ENCODE assay signal across 8 mouse cellular contexts in the genomic region with DNA sequence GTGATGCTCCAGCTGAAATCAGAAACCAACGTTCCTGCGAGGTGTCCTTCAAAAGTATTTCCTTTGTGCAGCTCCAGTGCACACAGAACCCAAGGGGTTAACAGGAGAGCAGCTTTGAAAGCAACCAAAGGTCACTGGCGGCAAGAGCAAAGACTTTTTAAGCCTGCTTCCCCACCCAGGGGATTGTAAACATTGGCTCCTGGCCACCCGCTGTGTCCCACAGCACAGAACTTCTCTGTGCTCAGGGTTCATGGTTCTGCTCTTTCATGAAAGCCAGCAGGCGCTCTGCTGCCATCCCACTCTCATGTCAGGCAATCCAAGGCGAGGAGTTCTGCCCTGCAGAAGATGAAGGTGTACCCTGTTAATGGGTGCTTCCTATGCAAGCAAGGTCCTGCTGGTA.
DNase-seq lines count a peak whose midpoint lies in the region; ATAC-seq and TF ChIP-seq lines count a peak whose summit lies in the region.
"Not testable (repeated sequence)": the region's sequence is repeated elsewhere in the genome, so short reads cannot be mapped to it uniquely, and the experiment has no call there.

No protein-coding gene starts in this region.

- 8% methylated on average over 6 of the region's 6 CpGs for WGBS in forebrain, postnatal 0 days
- 20% methylated on average over 6 of the region's 6 CpGs for WGBS in kidney, adult 2 months
- WGBS in liver, postnatal 0 days (ENCODE audit: insufficient replicate concordance): 44% methylated on average over 6 of the region's 6 CpGs
- WGBS in midbrain, embryonic 13.5 days: 0% methylated on average over 6 of the region's 6 CpGs
- WGBS in stomach, embryonic 14.5 days: 3% methylated on average over 6 of the region's 6 CpGs

- H3K9ac ChIP-seq in forebrain, postnatal 0 days; liver, postnatal 0 days (replicated peaks); midbrain, embryonic 13.5 days (replicated peaks); stomach, embryonic 14.5 days (replicated peaks; ENCODE audit: low read depth, low read length): not testable (repeated sequence)

- DNase-seq in WW6 (ENCODE audit: low read depth, low spot score): peak; percentile 43
- peak; percentile 52 for DNase-seq in embryo, embryonic 11 days
- peak; percentile 29 for DNase-seq in forebrain, postnatal 0 days
- DNase-seq in kidney, adult 2 months: peak; percentile 41
- DNase-seq in kidney, postnatal 36 days: peak; percentile 25 to 36
- peak; percentile 49 for DNase-seq in liver, postnatal 0 days

- H3K27ac ChIP-seq in forebrain, postnatal 0 days (ENCODE audit: low read depth, low read length); kidney, adult 2 months (ENCODE audit: insufficient read depth, low read depth, low read length); stomach, embryonic 14.5 days (ENCODE audit: low read length): not testable (repeated sequence)
- H3K27ac ChIP-seq in liver, postnatal 0 days (ENCODE audit: low read depth): 0 out of 2 replicates have a peak overlapping the region, but pooled peaks have one; percentile 40
- H3K27ac ChIP-seq in midbrain, embryonic 13.5 days: peak overlapping the region; percentile 58; the same call in 1 of the 2 replicates

- not testable (repeated sequence) for H3K36me3 ChIP-seq in forebrain, postnatal 0 days (ENCODE audit: insufficient read depth); kidney, adult 2 months (ENCODE audit: control insufficient read depth, insufficient read depth, low read length); liver, postnatal 0 days (replicated peaks; ENCODE audit: insufficient read depth, low read length); midbrain, embryonic 13.5 days; stomach, embryonic 14.5 days (ENCODE audit: control insufficient read depth, insufficient read depth, low read length)

- H3K4me1 ChIP-seq in forebrain, postnatal 0 days (ENCODE audit: insufficient read depth); kidney, adult 2 months (ENCODE audit: control insufficient read depth, insufficient read depth, low read length); liver, postnatal 0 days (ENCODE audit: insufficient read depth); stomach, embryonic 14.5 days (ENCODE audit: control insufficient read depth, insufficient read depth, low read length): not testable (repeated sequence)
- H3K4me1 ChIP-seq in midbrain, embryonic 13.5 days (replicated peaks): peaks cover 11% of the 10 kb centered on the region

- TF ChIP-seq EP300 in liver, postnatal 0 days (IDR thresholded peaks at IDR 0.05; ENCODE audit: low read depth): 0 out of 2 replicates have a peak, but pooled peaks have one; percentile 17

- not testable (repeated sequence) for H3K4me3 ChIP-seq in forebrain, postnatal 0 days (ENCODE audit: low read depth, low read length); kidney, adult 2 months (ENCODE audit: insufficient read depth, low read depth, low read length); liver, postnatal 0 days (ENCODE audit: low read depth, low read length); midbrain, embryonic 13.5 days (replicated peaks); stomach, embryonic 14.5 days (ENCODE audit: low read depth, low read length)

- not testable (repeated sequence) for TF ChIP-seq POLR2A in kidney, adult 2 months (IDR thresholded peaks at IDR 0.05; ENCODE audit: low read depth, low read length)

- not testable (repeated sequence) for ATAC-seq in forebrain, postnatal 0 days
- peak; percentile 90 for ATAC-seq in liver, postnatal 0 days
- peak; percentile 62; the same call in 1 of the 2 replicates for ATAC-seq in midbrain, embryonic 13.5 days
- ATAC-seq in stomach, embryonic 14.5 days (ENCODE audit: insufficient number of reproducible peaks, insufficient read depth, low FRiP score, low read depth): 0 out of 2 replicates have a peak, but pooled peaks have one; percentile 56

- not testable (repeated sequence) for H3K27me3 ChIP-seq in forebrain, postnatal 0 days (ENCODE audit: insufficient read depth, low read length); kidney, adult 2 months (replicated peaks; ENCODE audit: control insufficient read depth, insufficient read depth, low read length); liver, postnatal 0 days (ENCODE audit: insufficient read depth, low read length); midbrain, embryonic 13.5 days; stomach, embryonic 14.5 days (ENCODE audit: control insufficient read depth, insufficient read depth, low read length)

- TF ChIP-seq CTCF in forebrain, postnatal 0 days (IDR thresholded peaks at IDR 0.05; ENCODE audit: low read depth); kidney, adult 2 months (conservative IDR thresholded peaks at IDR 0.05; ENCODE audit: insufficient read depth, insufficient read length, low read depth, low read length): not testable (repeated sequence)
- 0 out of 2 replicates have a peak, but pooled peaks have one; percentile 14 for TF ChIP-seq CTCF in liver, postnatal 0 days (IDR thresholded peaks at IDR 0.05; ENCODE audit: low read depth)

- not testable (repeated sequence) for H3K9me3 ChIP-seq in forebrain, postnatal 0 days (ENCODE audit: low read length); liver, postnatal 0 days (ENCODE audit: low read length); midbrain, embryonic 13.5 days; stomach, embryonic 14.5 days (ENCODE audit: control insufficient read depth, low read depth, low read length)

- not testable (repeated sequence) for H3K4me2 ChIP-seq in forebrain, postnatal 0 days (ENCODE audit: low read depth); liver, postnatal 0 days (ENCODE audit: low read depth, low read length); stomach, embryonic 14.5 days (replicated peaks; ENCODE audit: low read depth, low read length)
- H3K4me2 ChIP-seq in midbrain, embryonic 13.5 days (replicated peaks): peak overlapping the region; percentile 22; the same call in 1 of the 2 replicates
